Mouse (Mus musculus) ES-E14 (cell line): ENCODE results near the gene Dusp1. TPM values are rescaled to one million over a fixed set of nuclear protein-coding genes. Genes with fewer than 3 reads are reported as not detected.
A peak's percentile ranks its signal among the peaks of the same experiment; 100 is the strongest.

Source experiments
- DNase-seq: peaks from one replicate; pipeline ENCODE4 v3.0.0-alpha.2; 2013; ENCODE audit warnings: low read depth, low spot score
- H3K27ac ChIP-seq: 2 replicates; pipeline ENCODE4 v1.5.1; 2012; ENCODE audit warnings: low read depth, mild to moderate bottlenecking, low read length, moderate library complexity, mixed read lengths; ENCODE audit not compliant: poor library complexity, insufficient read depth, severe bottlenecking
- H3K36me3 ChIP-seq: 2 replicates; pipeline ENCODE4 v1.6.1; 2012; ENCODE audit warnings: mild to moderate bottlenecking, low read length, moderate library complexity, mixed read lengths; ENCODE audit not compliant: control insufficient read depth, poor library complexity, insufficient read depth, severe bottlenecking
- H3K4me1 ChIP-seq, 2 experiments: fragments of 150-350 bp in 1 of 2; sonication (generic) in 1 of 2; 2 replicates each; pipeline ENCODE4 v1.6.1; 2012; ENCODE audit warnings: low read length in 2 of 2, mild to moderate bottlenecking in 1 of 2, mixed read lengths in 1 of 2; ENCODE audit not compliant: control insufficient read depth in 2 of 2, insufficient read depth in 2 of 2, poor library complexity in 1 of 2
- H3K4me3 ChIP-seq, 2 experiments: fragments of 150-350 bp in 1 of 2; sonication (generic) in 1 of 2; 2 replicates each; pipeline ENCODE4 v1.5.1; 2012; ENCODE audit warnings: low read length in 2 of 2, low read depth in 1 of 2, mild to moderate bottlenecking in 1 of 2, mixed read lengths in 1 of 2; ENCODE audit not compliant: insufficient read depth in 1 of 2, poor library complexity in 1 of 2, severe bottlenecking in 1 of 2
- H3K9ac ChIP-seq: 2 replicates; pipeline ENCODE4 v1.6.1; 2012; ENCODE audit warnings: low read depth, mild to moderate bottlenecking, low read length, mixed read lengths; ENCODE audit not compliant: poor library complexity, insufficient read depth, severe bottlenecking
- H3K9me3 ChIP-seq: fragments of 150-350 bp; sonication (generic); 2 replicates; pipeline ENCODE4 v1.6.1; 2012; ENCODE audit warnings: low read depth, mild to moderate bottlenecking, low read length; ENCODE audit not compliant: control insufficient read depth, insufficient read depth
- CHD2 ChIP-seq: IDR thresholded peaks from 2 replicates; pipeline ENCODE4 v1.6.1; 2014; ENCODE audit warnings: mild to moderate bottlenecking, low read depth, low read length, inconsistent platforms
- HCFC1 ChIP-seq: IDR thresholded peaks from 2 replicates; pipeline ENCODE4 v1.6.1; 2012; ENCODE audit warnings: low read length, inconsistent platforms, borderline replicate concordance; ENCODE audit not compliant: insufficient read depth
- MAFK ChIP-seq: IDR thresholded peaks from 2 replicates; pipeline ENCODE4 v1.6.1; 2014; ENCODE audit warnings: mild to moderate bottlenecking, low read depth, low read length, inconsistent platforms; ENCODE audit not compliant: insufficient read depth
- ZC3H11A ChIP-seq: IDR thresholded peaks from 2 replicates; pipeline ENCODE4 v1.6.1; 2012; ENCODE audit warnings: low read depth, mild to moderate bottlenecking, inconsistent platforms, low read length, borderline replicate concordance
- ZNF384 ChIP-seq: IDR thresholded peaks from 2 replicates; pipeline ENCODE4 v1.6.1; 2012; ENCODE audit warnings: low read depth, low read length, inconsistent platforms
- in situ Hi-C, 2 experiments: fragments of 600-800 bp; cut with MboI; formaldehyde crosslinking; loops; one replicate each; pipeline ENCODE4 v1.15.1; 2025; ENCODE audit warnings: low sequenced_read_pairs in 2 of 2, inconsistent platforms in 1 of 2; ENCODE audit not compliant: unreplicated experiment in 2 of 2
- total RNA-seq: library from RNA; depleted of rRNA; stranded (reverse); fragments of 300-350 nt; gene quantifications from 2 replicates; pipeline ENCODE4 v1.2.3, GENCODE M21; 2012

Gene Dusp1
- total RNA-seq, 1 experiment, result 21.2 TPM

- Histone ChIP-seq H3K9ac (no peak overlapping the region; the same call in 1 of the 2 replicates), H3K4me1 (peaks cover 4 to 18% of the 10 kb centered on the region in 2 experiments), H3K27ac (no peak overlapping the region), H3K36me3 (no peaks in the 10 kb centered on the region), H3K9me3 (no peaks in the 10 kb centered on the region), H3K4me3 (no peak overlapping the region)
- no peak for DNase-seq
- TF ChIP-seq ZNF384 (no peak), HCFC1 (no peak), MAFK (no peak), ZC3H11A (no peak)
- in situ Hi-C loops, result no loop called here
Observed at GRCm38 (mm10) chr17:26537722-26538471, 24.0 kb downstream of the Dusp1 start.

- DNase-seq, result no peak
- in situ Hi-C loops, result no loop called here
- Histone ChIP-seq H3K4me3 (no peak overlapping the region), H3K9me3 (no peaks in the 10 kb centered on the region), H3K36me3 (no peaks in the 10 kb centered on the region), H3K4me1 (peaks cover 1 to 13% of the 10 kb centered on the region in 2 experiments; a peak in 2 of 4 replicates), H3K9ac (no peak overlapping the region), H3K27ac (no peak overlapping the region)
- TF ChIP-seq CHD2, result no peak
- no peak for TF ChIP-seq ZNF384
- TF ChIP-seq HCFC1, result no peak
- no peak for TF ChIP-seq MAFK
- TF ChIP-seq ZC3H11A, result no peak
Observed at GRCm38 (mm10) chr17:26535251-26536136, 26.4 kb downstream of the Dusp1 start.

GRCm38 (mm10) chr17:26534695-26535094, 27.2 kb downstream of the Dusp1 start:
- Histone ChIP-seq H3K9me3 (no peaks in the 10 kb centered on the region), H3K36me3 (no peaks in the 10 kb centered on the region), H3K4me1 (peaks cover 1 to 9% of the 10 kb centered on the region in 2 experiments; a peak in 2 of 4 replicates), H3K27ac (no peak overlapping the region), H3K4me3 (no peak overlapping the region), H3K9ac (no peak overlapping the region)
- in situ Hi-C loops, result no loop called here
- TF ChIP-seq ZC3H11A (no peak), MAFK (no peak), CHD2 (no peak), ZNF384 (no peak), HCFC1 (no peak)
- no peak for DNase-seq

GRCm38 (mm10) chr17:26533871-26534372, 28.0 kb downstream of the Dusp1 start:
- no peak overlapping the region for H3K9ac ChIP-seq
- TF ChIP-seq ZC3H11A (no peak), MAFK (0 out of 2 replicates have a peak, but pooled peaks have one; percentile 28)
- H3K9me3 ChIP-seq, result no peaks in the 10 kb centered on the region
- H3K4me1 ChIP-seq, result peaks cover 1 to 9% of the 10 kb centered on the region in 2 experiments; a peak in 2 of 4 replicates
- no peak overlapping the region for H3K4me3 ChIP-seq
- H3K36me3 ChIP-seq, result no peaks in the 10 kb centered on the region
- in situ Hi-C loops, result no loop called here
- no peak overlapping the region for H3K27ac ChIP-seq
- DNase-seq, result no peak
